Mouse (Mus musculus) G1E (cell line): ENCODE results near the gene Gskip.

Source experiments
- CTCF ChIP-seq: IDR thresholded peaks from 2 replicates; pipeline ENCODE4 v1.5.1; 2012; ENCODE audit warnings: low read depth, low read length, inconsistent platforms, mixed read lengths
- GATA1 ChIP-seq: IDR thresholded peaks from 2 replicates; pipeline ENCODE4 v1.6.1; 2012; ENCODE audit warnings: borderline replicate concordance, low read length, inconsistent platforms, mixed read lengths
- GATA2 ChIP-seq: IDR thresholded peaks from 2 replicates; pipeline ENCODE4 v1.6.1; 2012; ENCODE audit warnings: low read depth, low read length, inconsistent platforms, borderline replicate concordance
- POLR2AphosphoS5 ChIP-seq: IDR thresholded peaks from 2 replicates; pipeline ENCODE4 v1.6.1; 2012; ENCODE audit warnings: low read depth, low read length, inconsistent platforms; ENCODE audit not compliant: insufficient replicate concordance
- TAL1 ChIP-seq: conservative IDR thresholded peaks from 2 replicates; pipeline ENCODE4 v1.6.1; 2012; ENCODE audit warnings: low read depth, low read length, inconsistent platforms, mixed read lengths

- TF ChIP-seq CTCF (no peak), GATA1 (no peak), POLR2AphosphoS5 (no peak), TAL1 (no peak), GATA2 (no peak)
Measured at GRCm38 (mm10) chr12:105733370-105734159, 48.9 kb downstream of the Gskip start.
